Mouse (Mus musculus) CH12.LX (cell line): ENCODE data around the gene Cfdp1. TPM values are rescaled to one million over a fixed set of nuclear protein-coding genes. Genes with fewer than 3 reads are reported as not detected.

Experiments used
- DNase-seq: peaks from one replicate; pipeline ENCODE4 v3.0.0-alpha.2; 2013; ENCODE audit errors: extremely low read depth
- H3K27ac ChIP-seq: 2 replicates; pipeline ENCODE4 v1.5.1; 2012; ENCODE audit warnings: low read depth, mild to moderate bottlenecking, control low read depth, moderate library complexity; ENCODE audit not compliant: insufficient read depth
- H3K27me3 ChIP-seq: replicated peaks from 2 replicates; pipeline ENCODE3; 2012; ENCODE audit warnings: inconsistent platforms
- H3K36me3 ChIP-seq, 2 experiments: replicated peaks in 1 of 2; 2 replicates each; pipeline versions ENCODE3 to v1.6.1; 2012; ENCODE audit warnings: inconsistent platforms in 1 of 2, low read length in 1 of 2, mild to moderate bottlenecking in 1 of 2, mixed read lengths in 1 of 2, moderate library complexity in 1 of 2; ENCODE audit not compliant: control insufficient read depth in 1 of 2, insufficient read depth in 1 of 2
- H3K4me1 ChIP-seq, 2 experiments: 2 replicates each; pipeline ENCODE4 v1.6.1; 2012; ENCODE audit warnings: inconsistent platforms in 1 of 2, moderate library complexity in 1 of 2; ENCODE audit not compliant: insufficient read depth in 2 of 2, control insufficient read depth in 1 of 2
- H3K4me2 ChIP-seq: 2 replicates; pipeline ENCODE4 v1.6.1; 2012; ENCODE audit warnings: low read depth, mild to moderate bottlenecking, control low read depth; ENCODE audit not compliant: poor library complexity, insufficient read depth, severe bottlenecking
- H3K4me3 ChIP-seq, 3 experiments: fragments of 150-350 bp in 1 of 3; sonication (generic) in 1 of 3; replicated peaks in 1 of 3; 2 replicates each; pipeline versions ENCODE3 to v1.5.1; 2011 to 2012; ENCODE audit warnings: low read depth in 2 of 3, low read length in 2 of 3, mild to moderate bottlenecking in 2 of 3, moderate library complexity in 2 of 3, control low read depth in 1 of 3, improper control_type of control experiment in 1 of 3, inconsistent platforms in 1 of 3, mixed read lengths in 1 of 3; ENCODE audit not compliant: poor library complexity in 1 of 3
- H3K79me2 ChIP-seq: replicated peaks from 2 replicates; pipeline ENCODE4 v1.6.1; 2012; ENCODE audit warnings: mild to moderate bottlenecking, moderate library complexity; ENCODE audit not compliant: control insufficient read depth, poor library complexity, insufficient read depth, severe bottlenecking; ENCODE audit errors: extremely low read depth
- H3K9ac ChIP-seq: 2 replicates; pipeline ENCODE4 v1.6.1; 2012; ENCODE audit warnings: low read depth, mild to moderate bottlenecking, control low read depth, moderate library complexity; ENCODE audit not compliant: insufficient read depth
- H3K9me3 ChIP-seq: replicated peaks from 2 replicates; pipeline ENCODE3; 2012; ENCODE audit warnings: low read length, inconsistent platforms, mixed read lengths
- CHD1 ChIP-seq: IDR thresholded peaks from 2 replicates; pipeline ENCODE4 v1.6.1; 2012; ENCODE audit warnings: low read depth, low read length, improper control_type of control experiment, inconsistent platforms
- CHD2 ChIP-seq: IDR thresholded peaks from 2 replicates; pipeline ENCODE4 v1.6.1; 2011; ENCODE audit warnings: low read length, improper control_type of control experiment
- E2F4 ChIP-seq: IDR thresholded peaks from 2 replicates; pipeline ENCODE4 v1.6.1; 2011; ENCODE audit warnings: low read depth, low read length, improper control_type of control experiment; ENCODE audit not compliant: insufficient replicate concordance
- ETS1 ChIP-seq: conservative IDR thresholded peaks from 2 replicates; pipeline ENCODE4 v1.6.1; 2012; ENCODE audit warnings: low read depth, mild to moderate bottlenecking, inconsistent platforms, low read length, improper control_type of control experiment, moderate library complexity
- GABPA ChIP-seq: IDR thresholded peaks from 2 replicates; pipeline ENCODE4 v1.6.1; 2012; ENCODE audit warnings: low read depth, low read length, improper control_type of control experiment, inconsistent platforms; ENCODE audit not compliant: insufficient replicate concordance
- HCFC1 ChIP-seq: IDR thresholded peaks from 2 replicates; pipeline ENCODE4 v1.6.1; 2012; ENCODE audit warnings: low read depth, mild to moderate bottlenecking, inconsistent platforms, low read length, improper control_type of control experiment
- IRF4 ChIP-seq: IDR thresholded peaks from 2 replicates; pipeline ENCODE4 v1.6.1; 2014; ENCODE audit warnings: low read depth, mild to moderate bottlenecking, inconsistent platforms, low read length, improper control_type of control experiment
- JUN ChIP-seq: IDR thresholded peaks from 2 replicates; pipeline ENCODE4 v1.6.1; 2011; ENCODE audit warnings: low read depth, mild to moderate bottlenecking, low read length, improper control_type of control experiment, moderate library complexity; ENCODE audit not compliant: insufficient read depth
- JUND ChIP-seq: conservative IDR thresholded peaks from 2 replicates; pipeline ENCODE4 v1.6.1; 2011; ENCODE audit warnings: low read depth, low read length, improper control_type of control experiment
- MAFK ChIP-seq: IDR thresholded peaks from 2 replicates; pipeline ENCODE4 v1.6.1; 2011; ENCODE audit warnings: low read length, improper control_type of control experiment; ENCODE audit not compliant: insufficient replicate concordance
- MEF2A ChIP-seq: IDR thresholded peaks from 2 replicates; pipeline ENCODE4 v1.6.1; 2014; ENCODE audit warnings: low read depth, mild to moderate bottlenecking, inconsistent platforms, low read length, improper control_type of control experiment, borderline replicate concordance
- MXI1 ChIP-seq: IDR thresholded peaks from 2 replicates; pipeline ENCODE4 v1.6.1; 2011; ENCODE audit warnings: mild to moderate bottlenecking, low read depth, low read length, improper control_type of control experiment
- MYC ChIP-seq: IDR thresholded peaks from 2 replicates; pipeline ENCODE4 v1.6.1; 2011; ENCODE audit warnings: low read depth, mild to moderate bottlenecking, improper control_type of control experiment, low read length
- NELFE ChIP-seq: IDR thresholded peaks from 2 replicates; pipeline ENCODE4 v1.6.1; 2011; ENCODE audit warnings: low read depth, low read length, improper control_type of control experiment
- PAX5 ChIP-seq: IDR thresholded peaks from 2 replicates; pipeline ENCODE4 v1.6.1; 2012; ENCODE audit warnings: low read length, inconsistent platforms, mixed read lengths
- POLR2A ChIP-seq: IDR thresholded peaks from 2 replicates; pipeline ENCODE4 v1.6.1; 2011; ENCODE audit warnings: low read depth, mild to moderate bottlenecking, improper control_type of control experiment, low read length
- POLR2AphosphoS2 ChIP-seq: IDR thresholded peaks from 2 replicates; pipeline ENCODE4 v1.6.1; 2011; ENCODE audit warnings: low read depth, low read length, improper control_type of control experiment
- RAD21 ChIP-seq: IDR thresholded peaks from 2 replicates; pipeline ENCODE4 v1.6.1; 2011; ENCODE audit warnings: low read depth, mild to moderate bottlenecking, low read length, improper control_type of control experiment, moderate library complexity
- TBP ChIP-seq: conservative IDR thresholded peaks from 2 replicates; pipeline ENCODE4 v1.6.1; 2011; ENCODE audit warnings: low read depth, low read length, improper control_type of control experiment
- TCF12 ChIP-seq: IDR thresholded peaks from 2 replicates; pipeline ENCODE4 v1.6.1; 2014; ENCODE audit warnings: low read depth, mild to moderate bottlenecking, inconsistent platforms, low read length, improper control_type of control experiment
- UBTF ChIP-seq: IDR thresholded peaks from 2 replicates; pipeline ENCODE4 v1.6.1; 2012; ENCODE audit warnings: low read depth, mild to moderate bottlenecking, inconsistent platforms, low read length, improper control_type of control experiment, moderate library complexity
- USF2 ChIP-seq: conservative IDR thresholded peaks from 2 replicates; pipeline ENCODE4 v1.6.1; 2011; ENCODE audit warnings: low read depth, low read length, improper control_type of control experiment
- ZC3H11A ChIP-seq: IDR thresholded peaks from 2 replicates; pipeline ENCODE4 v1.6.1; 2012; ENCODE audit warnings: low read depth, mild to moderate bottlenecking, inconsistent platforms, low read length, improper control_type of control experiment
- ZMIZ1 ChIP-seq: IDR thresholded peaks from 2 replicates; pipeline ENCODE4 v1.6.1; 2012; ENCODE audit warnings: low read depth, mild to moderate bottlenecking, inconsistent platforms, low read length, improper control_type of control experiment
- dilution Hi-C: fragments of 300-500 bp; cut with MboI; formaldehyde crosslinking; loops from 2 replicates; pipeline ENCODE4 v1.14.3; 2020; ENCODE audit warnings: low sequenced_read_pairs; ENCODE audit not compliant: extremely low pct_unique_long_range_greater_than_20kb, extremely low pct_ligation_motif_present
- in situ Hi-C: fragments of 300-500 bp; cut with MboI; formaldehyde crosslinking; loops from 3 replicates; pipeline ENCODE4 v1.14.3; 2019; ENCODE audit warnings: low sequenced_read_pairs, low pct_ligation_motif_present, low pct_unique_long_range_greater_than_20kb, mixed read lengths
- polyA plus RNA-seq: library from polyadenylated mRNA; unstranded; fragments of >175 nt; gene quantifications from 2 replicates; pipeline ENCODE4 v1.2.1, GENCODE M21; 2012; ENCODE audit warnings: low read depth; ENCODE audit not compliant: insufficient read length
- total RNA-seq, 2 experiments: library from RNA; depleted of rRNA; stranded (reverse); fragments of 300-350 nt in 1 of 2; fragments of >200 nt in 1 of 2; gene quantifications; 2 replicates each; pipeline ENCODE4 v1.2.3; 2012 to 2014

The Cfdp1 gene
- total and polyA plus RNA-seq, 3 experiments, result 113 to 210 (median 169) TPM

GRCm38 (mm10) chr8:111875758-111876157 lies 21.7 kb upstream of the Cfdp1 start:
- H3K4me3 ChIP-seq, result peak overlapping the region; percentile 73 to 92 (median 77)
- TF ChIP-seq IRF4 (no peak), CHD1 (no peak), TBP (no peak), MEF2A (no peak), MYC (no peak), PAX5 (no peak), NELFE (no peak), GABPA (no peak), MAFK (no peak), E2F4 (no peak), RAD21 (no peak), ZC3H11A (no peak)
- in situ Hi-C loops (loop anchor here (10.0 kb wide), 1 partner anchor 119 kb away; the partner anchor contains the start of gene Adat1), dilution Hi-C loops (no loop called here)
- peak overlapping the region; percentile 57 for H3K9ac ChIP-seq
- H3K4me1 ChIP-seq, result peaks cover 4 to 9% of the 10 kb centered on the region in 2 experiments; a peak in 3 of 4 replicates
- H3K27me3 ChIP-seq, result no peaks in the 10 kb centered on the region
- H3K27ac ChIP-seq, result no peak overlapping the region
- H3K36me3 ChIP-seq, result peaks cover 0 to 6% of the 10 kb centered on the region in 2 experiments
- no peak for DNase-seq
- H3K79me2 ChIP-seq, result no peaks in the 10 kb centered on the region
- peak overlapping the region; percentile 77 for H3K4me2 ChIP-seq
- no peaks in the 10 kb centered on the region for H3K9me3 ChIP-seq

GRCm38 (mm10) chr8:111871278-111871677 lies 17.2 kb upstream of the Cfdp1 start:
- Histone ChIP-seq H3K9me3 (no peaks in the 10 kb centered on the region), H3K27me3 (no peaks in the 10 kb centered on the region), H3K4me1 (peaks cover 4 to 11% of the 10 kb centered on the region in 2 experiments; a peak in 3 of 4 replicates), H3K36me3 (peaks cover 0 to 14% of the 10 kb centered on the region in 2 experiments), H3K4me3 (no peak overlapping the region), H3K27ac (no peak overlapping the region), H3K79me2 (no peaks in the 10 kb centered on the region), H3K4me2 (no peak overlapping the region), H3K9ac (no peak overlapping the region)
- dilution Hi-C loops, result no loop called here
- in situ Hi-C loops, result loop anchor here (10.0 kb wide), 1 partner anchor 124 kb away; the partner anchor contains the start of gene Adat1
- DNase-seq, result no peak
- TF ChIP-seq JUN (no peak), POLR2AphosphoS2 (no peak), IRF4 (no peak), MXI1 (no peak), ZMIZ1 (no peak), USF2 (no peak), NELFE (no peak), JUND (no peak), MYC (no peak), MEF2A (no peak), HCFC1 (no peak), GABPA (no peak), TCF12 (no peak), POLR2A (no peak), UBTF (no peak), CHD2 (no peak), ETS1 (no peak), RAD21 (no peak)
